Mouse (Mus musculus) spleen, adult 2 months (tissue): ENCODE results near the gene Parn.

Source experiments
- CTCF ChIP-seq: fragments of 200-500 bp; IDR thresholded peaks from 2 replicates; pipeline ENCODE4 v1.5.1; 2011; ENCODE audit warnings: mild to moderate bottlenecking, inconsistent platforms; ENCODE audit not compliant: insufficient read depth, insufficient read length, insufficient replicate concordance; ENCODE audit errors: extremely low read depth
- POLR2A ChIP-seq: fragments of 200-500 bp; IDR thresholded peaks from 2 replicates; pipeline ENCODE4 v1.6.1; 2011; ENCODE audit warnings: low read depth, low read length, inconsistent platforms

- no peak for TF ChIP-seq CTCF
- no peak for TF ChIP-seq POLR2A
Observed at GRCm38 (mm10) chr16:13505055-13505454, 162.9 kb downstream of the Parn start.
